Mouse (Mus musculus): Measurements from ENCODE around the gene Csf2. TPM values are rescaled to one million over a fixed set of nuclear protein-coding genes. Genes with fewer than 3 reads are reported as not detected.

The Csf2 gene
- polyA plus RNA-seq, 1 experiment = not detected

DNA sequence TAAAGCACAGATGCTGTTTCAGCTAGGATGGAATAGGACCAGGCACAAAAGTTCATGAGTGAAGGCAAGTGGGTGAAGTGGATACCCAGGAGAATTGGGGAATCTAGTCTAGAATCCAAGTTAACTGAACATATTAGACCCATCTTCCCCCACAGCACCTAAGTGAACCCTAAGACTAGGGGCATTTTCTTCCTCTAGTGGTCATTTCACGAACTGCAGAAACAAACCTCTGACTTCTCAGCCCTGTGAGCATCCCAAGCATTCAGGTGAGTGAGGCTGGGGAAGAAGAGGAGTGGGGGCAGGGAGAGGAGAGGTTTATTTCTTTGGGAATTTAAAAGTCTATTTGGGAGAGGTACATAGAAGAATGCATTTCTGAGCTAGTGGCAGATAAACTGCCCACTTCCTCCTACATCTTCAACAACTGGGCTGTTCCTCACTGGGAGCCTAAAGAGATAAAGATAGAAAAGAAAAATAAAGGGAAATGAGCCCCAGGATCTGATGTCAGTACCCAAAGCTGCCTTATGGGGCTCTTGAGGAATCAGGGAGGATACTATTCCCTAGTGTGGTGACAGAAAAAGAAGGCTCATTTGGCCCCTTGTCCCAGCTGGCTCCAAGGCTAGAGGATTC is 14.1 kb upstream of the Csf2 start:
- no peak overlapping the region for H3K27ac ChIP-seq (ENCODE audit: insufficient read depth, low read length)
- no peak overlapping the region for H3K4me3 ChIP-seq (ENCODE audit: low read depth, low read length)
- no peak overlapping the region for H3K9ac ChIP-seq (ENCODE audit: low read depth, poor library complexity, severe bottlenecking)
- H3K36me3 ChIP-seq (ENCODE audit: control insufficient read depth, insufficient read depth, low read length, poor library complexity, severe bottlenecking) = no peaks in the 10 kb centered on the region
- H3K9me3 ChIP-seq (replicated peaks; ENCODE audit: control insufficient read depth, insufficient read depth, low read length, poor library complexity, severe bottlenecking) = no peaks in the 10 kb centered on the region
- no peak for TF ChIP-seq POLR2A (IDR thresholded peaks at IDR 0.05; ENCODE audit: insufficient read depth, low read length)
- no peak for TF ChIP-seq EP300 (IDR thresholded peaks at IDR 0.05; ENCODE audit: insufficient read depth, low read depth, low read length)
- no peak for TF ChIP-seq CTCF (IDR thresholded peaks at IDR 0.05; ENCODE audit: low read depth, low read length)
- no peaks in the 10 kb centered on the region for H3K4me1 ChIP-seq (ENCODE audit: control insufficient read depth, insufficient read depth, low read length)
- H3K27me3 ChIP-seq (ENCODE audit: control insufficient read depth, insufficient read depth, low read length, poor library complexity, severe bottlenecking) = no peaks in the 10 kb centered on the region

- Histone ChIP-seq H3K4me1 (ENCODE audit: control insufficient read depth, insufficient read depth, low read length) (no peaks in the 10 kb centered on the region), H3K27me3 (ENCODE audit: control insufficient read depth, insufficient read depth, low read length, poor library complexity, severe bottlenecking) (no peaks in the 10 kb centered on the region), H3K9me3 (replicated peaks; ENCODE audit: control insufficient read depth, insufficient read depth, low read length, poor library complexity, severe bottlenecking) (no peaks in the 10 kb centered on the region), H3K4me3 (ENCODE audit: low read depth, low read length) (no peak overlapping the region), H3K27ac (ENCODE audit: insufficient read depth, low read length) (no peak overlapping the region), H3K36me3 (ENCODE audit: control insufficient read depth, insufficient read depth, low read length, poor library complexity, severe bottlenecking) (no peaks in the 10 kb centered on the region), H3K9ac (ENCODE audit: low read depth, poor library complexity, severe bottlenecking) (no peak overlapping the region)
- TF ChIP-seq EP300 (IDR thresholded peaks at IDR 0.05; ENCODE audit: insufficient read depth, low read depth, low read length) (no peak), CTCF (IDR thresholded peaks at IDR 0.05; ENCODE audit: low read depth, low read length) (peak; percentile 59)
These were observed 7.3 kb upstream of the Csf2 start for GRCm38 (mm10) chr11:54256624-54257376.

GRCm38 (mm10) chr11:54254114-54254513 is 4.6 kb upstream of the Csf2 start:
- Histone ChIP-seq H3K4me3 (ENCODE audit: low read depth, low read length) (no peak overlapping the region), H3K9ac (ENCODE audit: low read depth, poor library complexity, severe bottlenecking) (no peak overlapping the region), H3K9me3 (replicated peaks; ENCODE audit: control insufficient read depth, insufficient read depth, low read length, poor library complexity, severe bottlenecking) (no peaks in the 10 kb centered on the region), H3K36me3 (ENCODE audit: control insufficient read depth, insufficient read depth, low read length, poor library complexity, severe bottlenecking) (no peaks in the 10 kb centered on the region), H3K4me1 (ENCODE audit: control insufficient read depth, insufficient read depth, low read length) (no peaks in the 10 kb centered on the region), H3K27ac (ENCODE audit: insufficient read depth, low read length) (no peak overlapping the region), H3K27me3 (ENCODE audit: control insufficient read depth, insufficient read depth, low read length, poor library complexity, severe bottlenecking) (no peaks in the 10 kb centered on the region)
- TF ChIP-seq CTCF (IDR thresholded peaks at IDR 0.05; ENCODE audit: low read depth, low read length) = no peak
- no peak for TF ChIP-seq POLR2A (IDR thresholded peaks at IDR 0.05; ENCODE audit: insufficient read depth, low read length)
- TF ChIP-seq EP300 (IDR thresholded peaks at IDR 0.05; ENCODE audit: insufficient read depth, low read depth, low read length) = no peak

GRCm38 (mm10) chr11:54250575-54250974 is 1.1 kb upstream of the Csf2 start:
- no peak for TF ChIP-seq CTCF (IDR thresholded peaks at IDR 0.05; ENCODE audit: low read depth, low read length)
- TF ChIP-seq POLR2A (IDR thresholded peaks at IDR 0.05; ENCODE audit: insufficient read depth, low read length) = no peak
- no peak for TF ChIP-seq EP300 (IDR thresholded peaks at IDR 0.05; ENCODE audit: insufficient read depth, low read depth, low read length)
- H3K4me3 ChIP-seq (ENCODE audit: low read depth, low read length) = no peak overlapping the region
- H3K9ac ChIP-seq (ENCODE audit: low read depth, poor library complexity, severe bottlenecking) = no peak overlapping the region
- no peaks in the 10 kb centered on the region for H3K27me3 ChIP-seq (ENCODE audit: control insufficient read depth, insufficient read depth, low read length, poor library complexity, severe bottlenecking)
- H3K4me1 ChIP-seq (ENCODE audit: control insufficient read depth, insufficient read depth, low read length) = no peaks in the 10 kb centered on the region
- no peaks in the 10 kb centered on the region for H3K9me3 ChIP-seq (replicated peaks; ENCODE audit: control insufficient read depth, insufficient read depth, low read length, poor library complexity, severe bottlenecking)
- H3K27ac ChIP-seq (ENCODE audit: insufficient read depth, low read length) = no peak overlapping the region
- H3K36me3 ChIP-seq (ENCODE audit: control insufficient read depth, insufficient read depth, low read length, poor library complexity, severe bottlenecking) = no peaks in the 10 kb centered on the region

DNA sequence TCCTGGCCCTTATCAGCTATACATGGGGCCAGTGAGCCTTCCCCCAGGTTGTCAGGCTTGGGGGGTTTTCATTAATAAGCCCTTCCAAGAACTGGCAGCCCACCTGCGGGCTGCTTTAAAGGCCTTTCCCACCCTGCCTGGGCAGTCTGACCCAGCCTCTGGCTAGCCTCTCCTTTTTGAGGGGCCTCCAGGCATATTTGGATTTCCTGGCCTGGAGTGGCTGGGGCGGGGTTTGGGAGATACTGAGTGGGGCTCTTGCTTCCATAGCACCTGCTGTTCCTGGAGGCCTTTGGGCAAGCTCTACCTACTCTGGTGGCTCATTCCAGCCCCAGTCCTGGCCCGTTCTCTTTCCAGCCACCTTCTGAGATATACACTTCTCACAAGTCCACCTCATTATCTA is 281 bp upstream of the Csf2 start:
- Histone ChIP-seq H3K27ac (ENCODE audit: insufficient read depth, low read length) (no peak overlapping the region), H3K9ac (ENCODE audit: low read depth, poor library complexity, severe bottlenecking) (no peak overlapping the region)

More for the DNA sequence above, 281 bp upstream of the Csf2 start:
- Histone ChIP-seq H3K27me3 (ENCODE audit: control insufficient read depth, insufficient read depth, low read length, poor library complexity, severe bottlenecking) (no peaks in the 10 kb centered on the region), H3K36me3 (ENCODE audit: control insufficient read depth, insufficient read depth, low read length, poor library complexity, severe bottlenecking) (no peaks in the 10 kb centered on the region), H3K4me3 (ENCODE audit: low read depth, low read length) (no peak overlapping the region), H3K4me1 (ENCODE audit: control insufficient read depth, insufficient read depth, low read length) (no peaks in the 10 kb centered on the region), H3K9me3 (replicated peaks; ENCODE audit: control insufficient read depth, insufficient read depth, low read length, poor library complexity, severe bottlenecking) (no peaks in the 10 kb centered on the region)
- TF ChIP-seq CTCF (IDR thresholded peaks at IDR 0.05; ENCODE audit: low read depth, low read length) (no peak), POLR2A (IDR thresholded peaks at IDR 0.05; ENCODE audit: insufficient read depth, low read length) (no peak), EP300 (IDR thresholded peaks at IDR 0.05; ENCODE audit: insufficient read depth, low read depth, low read length) (no peak)
